Mouse (Mus musculus) forebrain, embryonic 15.5 days (tissue): ENCODE data around the gene Satb1. TPM values are rescaled to one million over a fixed set of nuclear protein-coding genes. Genes with fewer than 3 reads are reported as not detected.
A peak's percentile ranks its signal among the peaks of the same experiment; 100 is the strongest.

Experiments used
- ATAC-seq: fragments of 200-750 bp; cut with Nextera tagmentation; replicated peaks from 2 replicates; pipeline ENCODE4 v1.8.0; 2017; ENCODE audit warnings: mild to moderate bottlenecking, moderate TSS enrichment, moderate library complexity
- H3K27ac ChIP-seq: fragments of 300-500 bp; sonication (generic); replicated peaks from 2 replicates; pipeline ENCODE4 v1.5.1; 2015; ENCODE audit warnings: mild to moderate bottlenecking, inconsistent platforms
- H3K27me3 ChIP-seq: fragments of 300-500 bp; sonication (generic); 2 replicates; pipeline ENCODE4 v1.6.1; 2015; ENCODE audit warnings: inconsistent platforms
- H3K36me3 ChIP-seq: fragments of 300-500 bp; sonication (generic); 2 replicates; pipeline ENCODE4 v1.6.1; 2015; ENCODE audit warnings: mild to moderate bottlenecking, inconsistent platforms
- H3K4me1 ChIP-seq: fragments of 300-500 bp; sonication (generic); 2 replicates; pipeline ENCODE4 v1.6.1; 2015; ENCODE audit warnings: inconsistent platforms
- H3K4me2 ChIP-seq: fragments of 300-500 bp; sonication (generic); replicated peaks from 2 replicates; pipeline ENCODE4 v1.6.1; 2015; ENCODE audit warnings: mild to moderate bottlenecking, inconsistent platforms
- H3K4me3 ChIP-seq: fragments of 300-500 bp; sonication (generic); 2 replicates; pipeline ENCODE4 v1.5.1; 2015; ENCODE audit warnings: mild to moderate bottlenecking, inconsistent platforms
- H3K9ac ChIP-seq: fragments of 300-500 bp; sonication (generic); replicated peaks from 2 replicates; pipeline ENCODE4 v1.6.1; 2015; ENCODE audit warnings: mild to moderate bottlenecking, inconsistent platforms
- H3K9me3 ChIP-seq: fragments of 300-500 bp; sonication (generic); 2 replicates; pipeline ENCODE4 v1.6.1; 2016; ENCODE audit warnings: inconsistent platforms
- WGBS: fragments of 180-500 bp; shearing (Covaris S2); methylation state at CpG from one replicate; pipeline ENCODE4 v1.1.7; 2015; ENCODE audit warnings: mixed read lengths; 5-methylcytosine and 5-hydroxymethylcytosine counted together
- polyA plus RNA-seq: library from polyadenylated mRNA; unstranded; fragments of >200 nt; fragmentation: Nextera tagmentation; extraction: Ambion mirVana; gene quantifications from 2 replicates; pipeline ENCODE4 v1.2.1, GENCODE M21; 2015

Satb1 gene
- 40.1 and 47.2 TPM in 2 replicates for polyA plus RNA-seq

DNA sequence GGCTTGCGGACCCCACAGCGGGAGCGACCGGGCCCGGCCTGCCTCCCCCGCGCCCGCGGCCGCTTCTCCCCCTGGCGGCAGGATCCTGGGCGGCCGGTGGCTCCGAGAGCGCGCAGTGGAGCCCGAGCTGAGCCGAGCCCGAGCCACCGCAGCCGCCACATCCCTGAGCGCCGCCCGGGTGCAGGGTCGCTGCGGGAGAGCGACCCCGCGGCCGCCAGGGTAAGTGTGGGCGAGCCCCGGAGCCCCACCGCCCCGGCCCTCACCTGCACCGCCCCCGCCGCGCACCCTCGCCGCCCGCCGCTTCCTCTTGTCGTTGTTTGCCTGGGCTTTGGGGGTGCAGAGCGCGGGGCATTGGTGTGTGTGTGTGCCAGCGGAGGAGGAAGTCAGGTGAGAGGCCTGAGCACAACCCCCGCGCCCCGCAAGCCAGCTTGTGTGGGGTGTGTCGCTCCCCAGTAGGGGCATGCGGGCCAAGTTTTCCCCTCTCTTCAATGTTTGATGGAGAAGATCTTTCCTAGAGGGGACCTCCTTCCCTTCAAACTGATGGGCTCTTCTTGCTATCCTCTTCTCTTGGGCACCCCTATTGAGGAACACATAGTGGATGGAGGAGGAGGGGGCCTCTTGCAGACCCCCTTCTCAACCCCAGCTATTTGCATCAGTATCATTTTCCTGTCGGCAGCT, at the start of gene Satb1:
Gene Satb1, minus strand, starts transcription at position 391 of the 678 bp plus-strand sequence.
- WGBS: 0% methylated on average over 28 of the region's 52 CpGs
- H3K4me3 ChIP-seq: peak within 1 kb of the TSS; percentile 85
- peak within 1 kb of the TSS; percentile 46 for H3K27ac ChIP-seq
- H3K27me3 ChIP-seq: peaks cover 16% of the 10 kb centered on the region
- H3K9me3 ChIP-seq: no peaks in the 10 kb centered on the region
- H3K4me1 ChIP-seq: peaks cover 23% of the 10 kb centered on the region
- no peaks in the 10 kb centered on the region for H3K36me3 ChIP-seq
- peak within 1 kb of the TSS; percentile 76 for H3K9ac ChIP-seq
- H3K4me2 ChIP-seq: peak within 1 kb of the TSS; percentile 91
- peak; percentile 91 for ATAC-seq

DNA sequence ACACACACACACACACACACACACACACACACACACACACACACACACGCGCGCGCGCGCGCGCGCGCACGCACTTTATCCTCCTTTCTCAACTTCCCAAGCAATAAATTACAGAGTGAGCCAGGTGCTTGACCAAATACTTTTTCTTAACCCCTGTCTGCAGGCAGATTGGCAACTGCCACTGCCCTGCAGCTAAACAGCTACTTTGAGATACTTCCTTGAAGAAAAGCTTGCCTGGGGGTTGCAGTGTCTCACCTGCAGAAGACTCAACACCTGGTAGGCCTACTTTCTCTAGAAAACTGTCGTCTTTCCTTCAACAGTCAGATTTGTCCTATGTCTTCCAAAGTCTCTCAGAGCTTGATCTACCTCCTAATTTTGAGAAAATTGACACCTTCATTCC, 49.5 kb upstream of the Satb1 start:
- no peak overlapping the region for H3K27ac ChIP-seq
- no peak overlapping the region for H3K4me3 ChIP-seq
- H3K27me3 ChIP-seq: no peaks in the 10 kb centered on the region
- no peaks in the 10 kb centered on the region for H3K9me3 ChIP-seq
- H3K36me3 ChIP-seq: no peaks in the 10 kb centered on the region
- no peak overlapping the region for H3K4me2 ChIP-seq
- no peak for ATAC-seq
- WGBS: 90% methylated on average over 6 of the region's 12 CpGs
- H3K4me1 ChIP-seq: no peaks in the 10 kb centered on the region
- H3K9ac ChIP-seq: no peak overlapping the region

DNA sequence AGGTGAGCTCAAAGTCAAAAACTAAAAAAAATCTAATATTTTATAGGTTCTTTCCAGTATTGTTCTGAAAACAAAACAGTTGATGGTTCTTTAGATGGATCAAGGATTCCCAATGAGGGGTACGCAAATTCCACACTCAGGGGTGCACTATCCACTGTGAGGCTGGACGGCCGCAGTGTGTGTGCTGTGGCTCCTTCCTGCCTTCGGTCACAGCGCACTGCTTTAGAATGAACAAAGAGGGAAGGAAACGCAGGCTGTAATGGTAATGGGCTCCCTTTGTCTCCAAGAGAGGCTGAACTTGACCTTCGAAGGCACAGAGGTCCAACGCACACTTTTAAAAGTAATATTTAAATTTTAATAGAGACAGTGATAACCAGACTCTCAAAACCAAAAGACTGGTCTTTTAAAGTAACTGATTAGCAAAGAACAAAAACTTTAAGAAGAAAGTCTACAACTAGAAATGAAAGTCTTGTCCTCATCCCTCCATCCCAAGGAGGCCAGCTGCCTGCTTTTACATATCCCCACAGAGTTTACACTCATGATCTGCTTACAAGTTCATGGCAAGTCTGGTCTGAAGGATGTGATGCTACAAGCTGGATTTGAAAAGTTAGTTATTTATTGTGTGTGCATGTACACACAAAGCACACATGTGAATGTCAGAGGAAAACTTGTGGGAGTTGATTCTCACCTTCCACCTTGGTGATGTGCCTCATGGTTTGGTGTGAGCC, 48.0 kb upstream of the Satb1 start:
- Histone ChIP-seq H3K27me3 (no peaks in the 10 kb centered on the region), H3K4me2 (no peak overlapping the region), H3K9ac (no peak overlapping the region), H3K27ac (no peak overlapping the region), H3K4me3 (no peak overlapping the region), H3K9me3 (no peaks in the 10 kb centered on the region), H3K4me1 (no peaks in the 10 kb centered on the region), H3K36me3 (no peaks in the 10 kb centered on the region)
- 47% methylated on average over 8 of the region's 8 CpGs for WGBS
- no peak for ATAC-seq

DNA sequence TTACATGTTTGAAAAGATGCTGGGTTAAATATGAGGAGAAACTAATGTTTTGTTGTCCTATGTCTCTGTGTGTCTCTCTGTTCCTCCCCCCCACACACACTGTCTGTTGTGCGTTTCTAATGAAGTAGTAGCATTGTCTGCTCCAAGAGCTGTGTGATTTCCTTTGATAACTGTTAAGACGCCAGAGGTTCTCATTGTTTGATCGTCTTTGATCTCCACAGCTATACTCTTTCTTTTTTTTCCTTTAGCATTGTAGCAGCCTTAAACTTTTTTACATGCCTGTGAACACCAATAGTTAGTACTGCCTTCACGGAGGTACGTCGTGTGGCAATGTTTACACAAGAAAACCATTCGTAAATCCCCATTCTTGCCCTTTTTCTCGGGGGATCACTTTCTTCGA, 47.1 kb upstream of the Satb1 start:
- WGBS: 11% methylated on average over 9 of the region's 9 CpGs
- no peak overlapping the region for H3K27ac ChIP-seq
- no peaks in the 10 kb centered on the region for H3K4me1 ChIP-seq
- H3K36me3 ChIP-seq: no peaks in the 10 kb centered on the region
- H3K27me3 ChIP-seq: no peaks in the 10 kb centered on the region
- no peaks in the 10 kb centered on the region for H3K9me3 ChIP-seq
- H3K9ac ChIP-seq: no peak overlapping the region
- no peak overlapping the region for H3K4me3 ChIP-seq
- H3K4me2 ChIP-seq: no peak overlapping the region
- ATAC-seq: no peak

DNA sequence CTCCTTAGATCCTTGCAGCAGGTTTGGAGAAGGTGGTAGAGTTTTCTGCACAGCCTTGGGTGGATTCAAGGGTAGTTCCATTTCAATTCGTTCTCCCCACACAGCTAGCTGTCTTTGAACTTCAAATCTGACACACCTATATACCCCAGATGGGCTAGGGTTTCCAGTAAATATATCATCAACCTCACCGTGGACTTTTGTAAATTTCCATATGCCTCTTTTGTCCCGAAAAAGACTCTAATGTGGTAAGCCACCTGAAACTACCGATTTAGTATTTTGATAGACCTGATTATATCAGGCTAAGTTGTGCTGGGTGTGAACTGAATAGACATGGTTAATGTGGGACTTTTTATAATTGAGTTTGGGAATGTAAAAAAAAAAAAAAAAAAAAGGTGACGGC, 46.6 kb upstream of the Satb1 start:
- Histone ChIP-seq H3K27ac (no peak overlapping the region), H3K9ac (no peak overlapping the region), H3K4me1 (no peaks in the 10 kb centered on the region), H3K36me3 (no peaks in the 10 kb centered on the region), H3K4me2 (no peak overlapping the region), H3K4me3 (no peak overlapping the region), H3K9me3 (no peaks in the 10 kb centered on the region), H3K27me3 (no peaks in the 10 kb centered on the region)
- 86% methylated on average over 5 of the region's 5 CpGs for WGBS
- no peak for ATAC-seq

DNA sequence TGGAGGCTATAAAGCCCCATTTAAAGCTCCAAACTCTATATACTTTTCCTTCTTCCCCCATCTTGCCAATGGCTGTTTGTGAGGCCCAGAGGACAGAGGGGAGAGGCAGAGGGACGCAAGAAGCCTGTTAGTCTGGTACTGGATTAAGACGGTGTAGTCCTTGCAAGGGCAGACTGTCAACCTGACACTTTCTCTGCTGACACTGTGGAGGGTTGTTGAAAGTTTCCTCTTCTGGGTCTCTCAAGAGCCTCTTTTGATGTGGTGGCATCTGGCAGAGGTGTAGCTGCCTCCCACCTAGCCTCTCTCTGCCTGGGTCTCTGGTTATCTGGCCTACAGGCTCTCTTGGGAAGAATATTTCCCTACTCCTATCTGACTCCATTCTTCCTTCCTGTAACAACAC, 46.1 kb upstream of the Satb1 start:
- no peaks in the 10 kb centered on the region for H3K9me3 ChIP-seq
- no peaks in the 10 kb centered on the region for H3K36me3 ChIP-seq
- no peaks in the 10 kb centered on the region for H3K4me1 ChIP-seq
- H3K4me3 ChIP-seq: no peak overlapping the region
- no peak overlapping the region for H3K4me2 ChIP-seq
- WGBS: 93% methylated on average over 2 of the region's 2 CpGs
- no peak for ATAC-seq
- no peak overlapping the region for H3K9ac ChIP-seq
- no peaks in the 10 kb centered on the region for H3K27me3 ChIP-seq
- no peak overlapping the region for H3K27ac ChIP-seq

DNA sequence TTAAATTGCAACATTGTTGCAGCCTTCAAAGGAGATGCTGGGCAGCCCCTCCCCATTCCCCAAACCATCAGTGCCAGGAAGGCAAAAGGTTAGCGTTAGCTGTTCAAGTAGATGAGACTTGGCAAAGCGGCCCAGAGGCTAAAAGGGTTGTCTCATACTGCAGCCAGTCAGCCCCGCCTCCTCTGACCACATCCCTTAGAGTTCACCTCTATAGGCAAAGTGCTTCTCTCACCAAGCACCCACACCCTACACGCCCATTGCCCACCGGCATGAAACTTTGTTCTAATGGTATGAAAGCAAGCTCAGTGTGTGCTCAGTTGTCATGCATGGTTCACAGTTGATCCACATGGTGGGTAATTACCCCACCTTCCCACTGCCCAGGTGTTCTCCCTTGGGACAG, 43.4 kb upstream of the Satb1 start:
- Histone ChIP-seq H3K4me3 (no peak overlapping the region), H3K27me3 (no peaks in the 10 kb centered on the region), H3K9me3 (no peaks in the 10 kb centered on the region), H3K27ac (no peak overlapping the region), H3K36me3 (no peaks in the 10 kb centered on the region), H3K4me2 (no peak overlapping the region), H3K9ac (no peak overlapping the region), H3K4me1 (no peaks in the 10 kb centered on the region)
- 94% methylated on average over 5 of the region's 5 CpGs for WGBS
- ATAC-seq: no peak

DNA sequence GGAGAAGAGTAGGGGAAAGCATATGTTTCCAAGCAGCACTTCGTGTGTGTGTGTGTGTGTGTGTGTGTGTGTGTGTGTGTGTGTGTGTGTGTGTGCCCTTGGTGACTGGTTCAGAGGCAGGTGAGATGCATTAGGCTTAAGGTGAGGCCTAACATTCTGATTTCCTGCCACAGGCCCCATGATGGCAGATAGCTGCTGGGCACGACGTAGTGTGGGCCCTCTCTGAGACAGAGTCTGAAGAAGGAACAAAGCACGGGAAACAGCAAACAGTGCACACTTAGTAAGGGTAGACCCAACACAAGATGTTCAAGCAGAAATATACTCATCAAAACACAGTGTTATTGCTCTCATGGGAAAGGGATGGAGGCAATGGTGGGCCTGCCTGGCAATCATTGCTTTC, 24.5 kb upstream of the Satb1 start:
- Histone ChIP-seq H3K9ac (no peak overlapping the region), H3K4me1 (no peaks in the 10 kb centered on the region), H3K9me3 (no peaks in the 10 kb centered on the region), H3K27me3 (no peaks in the 10 kb centered on the region), H3K4me3 (no peak overlapping the region), H3K36me3 (no peaks in the 10 kb centered on the region), H3K27ac (no peak overlapping the region), H3K4me2 (no peak overlapping the region)
- WGBS: 86% methylated on average over 4 of the region's 4 CpGs
- ATAC-seq: no peak

DNA sequence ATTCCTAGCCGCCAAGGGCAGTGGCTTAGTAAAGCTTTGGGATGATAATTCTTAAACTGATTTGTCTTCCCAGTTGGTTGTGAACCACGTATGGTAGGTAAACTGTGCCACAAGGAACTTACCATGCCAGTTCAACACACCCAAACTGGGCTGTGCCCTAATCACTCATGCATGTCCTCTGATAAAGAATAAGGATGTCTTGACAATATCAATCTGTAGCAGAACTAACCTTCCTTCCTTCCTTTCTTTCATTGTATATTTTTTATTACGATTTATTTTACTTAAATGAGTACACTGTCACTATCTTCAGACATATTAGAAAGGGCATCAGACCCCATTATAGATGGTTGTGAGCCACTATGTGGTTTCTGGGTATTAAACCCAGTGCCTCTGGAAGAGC, 23.2 kb upstream of the Satb1 start:
- H3K27ac ChIP-seq: no peak overlapping the region
- no peaks in the 10 kb centered on the region for H3K27me3 ChIP-seq
- ATAC-seq: no peak
- 89% methylated on average over 3 of the region's 3 CpGs for WGBS
- H3K9me3 ChIP-seq: no peaks in the 10 kb centered on the region
- H3K4me1 ChIP-seq: no peaks in the 10 kb centered on the region
- no peak overlapping the region for H3K4me2 ChIP-seq
- H3K4me3 ChIP-seq: no peak overlapping the region
- H3K36me3 ChIP-seq: no peaks in the 10 kb centered on the region
- H3K9ac ChIP-seq: no peak overlapping the region

DNA sequence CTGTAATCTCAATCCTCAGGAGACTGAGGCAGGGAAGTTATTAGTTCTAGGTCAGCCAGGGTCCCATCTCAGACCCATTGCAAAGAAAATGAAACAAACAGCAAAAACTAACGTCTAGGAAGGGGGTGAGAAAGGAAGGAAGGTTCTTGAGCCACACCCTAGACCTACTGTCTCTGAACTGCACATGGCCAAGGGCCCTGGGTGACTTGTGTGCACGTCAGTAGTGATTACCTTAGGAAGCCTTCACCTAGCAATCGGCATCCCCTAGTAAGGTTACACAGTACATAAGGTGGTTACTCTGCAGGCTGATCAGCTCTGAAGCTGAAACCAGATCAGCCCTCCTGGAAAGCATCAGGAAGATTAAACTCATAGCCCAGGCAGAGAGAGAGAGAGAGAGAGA, 22.2 kb upstream of the Satb1 start:
- Histone ChIP-seq H3K9me3 (no peaks in the 10 kb centered on the region), H3K4me1 (no peaks in the 10 kb centered on the region), H3K4me3 (no peak overlapping the region), H3K27me3 (no peaks in the 10 kb centered on the region), H3K36me3 (no peaks in the 10 kb centered on the region), H3K27ac (no peak overlapping the region), H3K4me2 (no peak overlapping the region), H3K9ac (no peak overlapping the region)
- 86% methylated on average over 3 of the region's 3 CpGs for WGBS
- no peak for ATAC-seq

DNA sequence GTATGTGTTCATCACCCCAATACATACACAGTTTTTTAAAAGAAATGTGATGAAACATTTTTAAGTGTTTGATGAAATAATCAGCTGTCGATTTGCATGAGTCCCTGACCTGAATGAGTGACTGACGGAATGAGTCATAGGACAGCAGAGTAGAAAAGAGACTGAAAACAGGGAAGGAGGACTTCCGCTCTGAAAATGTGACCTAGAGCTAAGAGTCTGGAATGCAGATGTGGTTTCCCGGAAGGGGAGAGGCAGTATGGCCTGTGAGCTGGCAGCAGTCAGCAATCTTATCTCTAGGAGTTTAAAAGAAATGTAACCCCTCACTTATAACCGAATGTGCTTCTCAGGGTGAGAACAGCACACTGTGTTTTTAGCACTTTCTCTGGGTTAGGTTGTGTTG, 20.9 kb upstream of the Satb1 start:
- no peak overlapping the region for H3K27ac ChIP-seq
- no peak for ATAC-seq
- 83% methylated on average over 5 of the region's 5 CpGs for WGBS

DNA sequence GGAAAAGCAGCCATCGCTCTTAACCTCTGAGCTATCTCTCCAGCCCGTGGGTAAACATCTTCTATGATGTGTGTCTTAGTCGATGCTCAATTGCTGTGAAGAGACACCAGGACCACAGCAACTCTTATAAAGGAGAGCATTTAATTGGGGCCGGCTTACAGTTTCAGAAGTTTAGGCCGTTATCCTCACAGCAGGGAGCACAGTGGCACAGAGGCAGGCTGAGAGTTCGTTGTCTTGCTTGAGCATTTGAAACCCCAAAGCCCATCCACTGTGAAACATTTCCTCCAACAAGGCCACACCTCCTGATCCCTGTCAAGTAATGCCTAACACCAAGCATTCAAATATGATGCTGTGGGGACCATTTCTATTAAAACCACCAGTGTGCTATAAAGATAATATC, 7.5 kb upstream of the Satb1 start:
- H3K4me3 ChIP-seq: no peak overlapping the region
- no peaks in the 10 kb centered on the region for H3K4me1 ChIP-seq
- WGBS: 43% methylated on average over 6 of the region's 6 CpGs
- no peaks in the 10 kb centered on the region for H3K9me3 ChIP-seq
- H3K4me2 ChIP-seq: no peak overlapping the region
- no peak for ATAC-seq
- H3K9ac ChIP-seq: no peak overlapping the region
- no peaks in the 10 kb centered on the region for H3K27me3 ChIP-seq
- H3K27ac ChIP-seq: no peak overlapping the region
- H3K36me3 ChIP-seq: no peaks in the 10 kb centered on the region

More for the DNA sequence above, 20.9 kb upstream of the Satb1 start:
- no peaks in the 10 kb centered on the region for H3K27me3 ChIP-seq
- H3K4me2 ChIP-seq: no peak overlapping the region
- H3K36me3 ChIP-seq: no peaks in the 10 kb centered on the region
- H3K9ac ChIP-seq: no peak overlapping the region
- no peaks in the 10 kb centered on the region for H3K4me1 ChIP-seq
- no peak overlapping the region for H3K4me3 ChIP-seq
- H3K9me3 ChIP-seq: no peaks in the 10 kb centered on the region

DNA sequence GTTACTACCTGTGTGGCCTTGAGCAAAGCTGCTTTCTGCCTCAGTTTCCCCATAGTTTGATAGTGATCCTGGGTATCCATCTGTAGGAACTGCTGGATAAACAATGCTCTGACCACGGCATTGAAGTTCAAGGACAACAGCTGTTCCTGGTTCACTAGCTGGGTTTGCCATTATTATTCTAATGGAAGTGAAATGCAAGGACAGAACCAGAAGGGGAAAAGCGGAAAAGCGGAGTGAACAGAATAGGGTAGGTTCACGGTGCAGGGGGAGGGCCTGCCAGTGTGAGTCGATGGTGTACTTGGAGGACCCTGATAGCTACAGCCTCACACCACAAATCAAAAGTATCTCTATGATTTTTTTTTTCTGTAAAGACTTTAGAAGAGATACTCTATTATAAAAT, 6.4 kb upstream of the Satb1 start:
- Histone ChIP-seq H3K9me3 (no peaks in the 10 kb centered on the region), H3K4me2 (no peak overlapping the region), H3K36me3 (no peaks in the 10 kb centered on the region), H3K4me3 (no peak overlapping the region), H3K4me1 (no peaks in the 10 kb centered on the region), H3K27ac (no peak overlapping the region), H3K27me3 (no peaks in the 10 kb centered on the region), H3K9ac (no peak overlapping the region)
- WGBS: 73% methylated on average over 5 of the region's 5 CpGs
- ATAC-seq: no peak
